ENCODE assay signal across 9 mouse cellular contexts in the genomic region with DNA sequence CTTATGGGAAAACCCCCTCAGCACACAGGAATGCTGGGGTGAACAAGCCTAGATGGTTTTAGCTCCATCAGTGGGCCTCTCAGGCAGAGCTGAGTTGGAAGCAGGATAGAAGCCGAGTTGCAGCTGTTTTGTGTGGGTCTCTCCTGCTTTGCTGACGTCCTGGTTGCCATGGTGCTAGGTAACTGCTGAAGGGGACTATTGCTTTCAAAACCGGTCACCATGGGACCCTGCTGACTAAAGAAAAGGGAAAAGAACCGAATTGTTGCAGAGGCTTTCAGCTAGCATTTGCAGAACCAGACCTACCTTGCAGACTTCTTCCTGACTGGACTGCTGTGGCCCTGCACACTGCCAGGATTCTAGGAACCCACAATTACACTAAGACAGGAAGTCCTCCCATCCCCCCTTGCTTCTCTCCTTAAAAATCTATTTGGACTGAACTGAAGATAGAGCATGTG. TPM values are rescaled to one million over a fixed set of nuclear protein-coding genes. Genes with fewer than 3 reads are reported as not detected.
DNase-seq lines count a peak whose midpoint lies in the region; ATAC-seq and TF ChIP-seq lines count a peak whose summit lies in the region.
"Had no signal": no experiment of that assay in that cellular context is flagged by ENCODE, and none has a peak within 500 bp of the region (broad histone marks: within the 10 kb centered on the region; RNA-seq: fewer than 3 reads in every experiment).

No protein-coding gene starts in this region.

- DNase-seq in adrenal gland, postnatal 14 days, result peak; percentile 13
- no peak for DNase-seq in adrenal gland, adult 8-10 months
- DNase-seq in layer of hippocampus, adult 9-11 months, result peak; percentile 79
- peak; percentile 61 for DNase-seq in neural tube, embryonic 11.5 days (ENCODE audit: low spot score)
- no peak for DNase-seq in gastrocnemius, adult 2 months
- DNase-seq in spleen, adult 18-20 months, result no peak
- no peak for DNase-seq in urinary bladder, adult 18-20 months (ENCODE audit: low spot score in 2 of 2)

- H3K4me1 ChIP-seq in forebrain, embryonic 12.5 days, result peaks cover 45% of the 10 kb centered on the region
- peaks cover 11% of the 10 kb centered on the region for H3K4me1 ChIP-seq in neural tube, embryonic 11.5 days (ENCODE audit: control insufficient read depth, insufficient read depth, low read length)

- intact Hi-C loops in gastrocnemius, adult 2 months (cut with DNase I), result no loop called here

- no peaks in the 10 kb centered on the region for H3K9me3 ChIP-seq in forebrain, embryonic 12.5 days
- H3K9me3 ChIP-seq in neural tube, embryonic 11.5 days (ENCODE audit: control insufficient read depth, low read length), result no peaks in the 10 kb centered on the region
- H3K9me3 ChIP-seq: limb, embryonic 13.5 days had no signal

- H3K27ac ChIP-seq in forebrain, embryonic 12.5 days, result peak overlapping the region; percentile 95
- H3K27ac ChIP-seq in neural tube, embryonic 11.5 days (ENCODE audit: low read depth, low read length), result peak overlapping the region; percentile 90
- H3K27ac ChIP-seq in gastrocnemius, adult 2 months, result no peak overlapping the region
- H3K27ac ChIP-seq: limb, embryonic 13.5 days had no signal

- peak; percentile 79 for ATAC-seq in forebrain, embryonic 12.5 days (ENCODE audit: low FRiP score)
- peak; percentile 70 for ATAC-seq in neural tube, embryonic 11.5 days (ENCODE audit: insufficient read depth, low FRiP score, low TSS enrichment)

- H3K9ac ChIP-seq in forebrain, embryonic 12.5 days, result peak overlapping the region; percentile 42; the same call in 1 of the 2 replicates
- peak overlapping the region; percentile 36; the same call in 1 of the 2 replicates for H3K9ac ChIP-seq in neural tube, embryonic 11.5 days (ENCODE audit: low read length)
- H3K9ac ChIP-seq: limb, embryonic 13.5 days had no signal

- H3K4me2 ChIP-seq in forebrain, embryonic 12.5 days, result peak overlapping the region; percentile 67
- peak overlapping the region; percentile 58 for H3K4me2 ChIP-seq in neural tube, embryonic 11.5 days (ENCODE audit: low read depth)

- no peak for TF ChIP-seq CTCF in gastrocnemius, adult 2 months (IDR thresholded peaks at IDR 0.05)

- H3K4me3 ChIP-seq in forebrain, embryonic 12.5 days (replicated peaks), result peak overlapping the region; percentile 51; the same call in 1 of the 2 replicates
- peak overlapping the region; percentile 14; the same call in 1 of the 2 replicates for H3K4me3 ChIP-seq in neural tube, embryonic 11.5 days (ENCODE audit: low read depth, low read length)
- no peak overlapping the region for H3K4me3 ChIP-seq in gastrocnemius, adult 2 months
- H3K4me3 ChIP-seq: limb, embryonic 13.5 days had no signal

- WGBS in forebrain, embryonic 12.5 days, result 0% methylated on average over 4 of the region's 4 CpGs
- WGBS in neural tube, embryonic 11.5 days, result 1% methylated on average over 4 of the region's 4 CpGs

- no peaks in the 10 kb centered on the region for H3K27me3 ChIP-seq in forebrain, embryonic 12.5 days
- no peaks in the 10 kb centered on the region for H3K27me3 ChIP-seq in neural tube, embryonic 11.5 days (ENCODE audit: control insufficient read depth, insufficient read depth, low read length)

- 0 out of 2 replicates have a peak, but pooled peaks cover 11% of the 10 kb centered on the region for H3K36me3 ChIP-seq in forebrain, embryonic 12.5 days (replicated peaks)
- H3K36me3 ChIP-seq in neural tube, embryonic 11.5 days (ENCODE audit: control insufficient read depth, insufficient read depth, low read length), result no peaks in the 10 kb centered on the region
- H3K36me3 ChIP-seq: limb, embryonic 13.5 days had no signal

RNA-seq across cellular contexts. Expression of gene Gpr19, which starts 9.8 kb away (rescaled TPM):
- total RNA-seq in adrenal gland, postnatal 14 days (2021), result 10.0 and 11.8 TPM in 2 replicates
- 1 to 10 TPM; 7.1 to 9.8 (median 7.9) TPM for total RNA-seq in adrenal gland, adult 8-10 months (2022)
- polyA plus RNA-seq in forebrain, embryonic 12.5 days (2016; fragmentation: Nextera tagmentation; extraction: Ambion mirVana), result 38.5 and 45.6 TPM in 2 replicates
- polyA plus RNA-seq in neural tube, embryonic 11.5 days (2014; fragmentation: Nextera tagmentation; extraction: Ambion mirVana), result 27.4 and 31.0 TPM in 2 replicates
- 1 to 10 TPM; 4.0 to 4.1 TPM for total RNA-seq in gastrocnemius, adult 2 months (2021)

RNA-seq across cellular contexts. Expression of gene Cdkn1b, which starts 31.6 kb away (rescaled TPM):
- 42.8 and 48.0 TPM in 2 replicates for total RNA-seq in adrenal gland, postnatal 14 days (2021)
- 10 to 100 TPM; 32.9 to 44.0 (median 37.1) TPM for total RNA-seq in adrenal gland, adult 8-10 months (2022)
- 36.4 and 40.5 TPM in 2 replicates for polyA plus RNA-seq in forebrain, embryonic 12.5 days (2016; fragmentation: Nextera tagmentation; extraction: Ambion mirVana)
- polyA plus RNA-seq in neural tube, embryonic 11.5 days (2014; fragmentation: Nextera tagmentation; extraction: Ambion mirVana), result 17.8 and 20.7 TPM in 2 replicates
- total RNA-seq in gastrocnemius, adult 2 months (2021), result 10 to 100 TPM; 36.1 to 41.8 TPM

RNA-seq across cellular contexts. Expression of gene Crebl2, which starts 58.6 kb away (rescaled TPM):
- 17.2 and 21.1 TPM in 2 replicates for total RNA-seq in adrenal gland, postnatal 14 days (2021)
- total RNA-seq in adrenal gland, adult 8-10 months (2022), result 10 to 100 TPM; 47.1 to 63.4 (median 58.0) TPM
- polyA plus RNA-seq in forebrain, embryonic 12.5 days (2016; fragmentation: Nextera tagmentation; extraction: Ambion mirVana), result 1.7 and 1.8 TPM in 2 replicates
- polyA plus RNA-seq in neural tube, embryonic 11.5 days (2014; fragmentation: Nextera tagmentation; extraction: Ambion mirVana), result 1.1 and 1.5 TPM in 2 replicates
- total RNA-seq in gastrocnemius, adult 2 months (2021), result 10 to 100 TPM; 10.4 to 10.9 TPM

Comparison
In these comparisons a context has a peak if more than half of its experiments do, and no peak if none do; other contexts are left out.
1. DNase-seq: peak in adrenal gland, postnatal 14 days (single experiment), layer of hippocampus, adult 9-11 months (single experiment) and neural tube, embryonic 11.5 days (single experiment); none in adrenal gland, adult 8-10 months (single experiment), gastrocnemius, adult 2 months (single experiment), spleen, adult 18-20 months (0 of 2) and urinary bladder, adult 18-20 months (0 of 2).